Mouse (Mus musculus): ENCODE data around the gene Hs1bp3.

- TF ChIP-seq CTCF (IDR thresholded peaks at IDR 0.05; ENCODE audit: low read depth) (no peak), EP300 (IDR thresholded peaks at IDR 0.05; ENCODE audit: low read depth) (no peak)
These were observed 23.7 kb upstream of the Hs1bp3 start for GRCm38 (mm10) chr12:8289499-8289898.

Measured in liver, embryonic 14.5 days (tissue).